In the genomic region with DNA sequence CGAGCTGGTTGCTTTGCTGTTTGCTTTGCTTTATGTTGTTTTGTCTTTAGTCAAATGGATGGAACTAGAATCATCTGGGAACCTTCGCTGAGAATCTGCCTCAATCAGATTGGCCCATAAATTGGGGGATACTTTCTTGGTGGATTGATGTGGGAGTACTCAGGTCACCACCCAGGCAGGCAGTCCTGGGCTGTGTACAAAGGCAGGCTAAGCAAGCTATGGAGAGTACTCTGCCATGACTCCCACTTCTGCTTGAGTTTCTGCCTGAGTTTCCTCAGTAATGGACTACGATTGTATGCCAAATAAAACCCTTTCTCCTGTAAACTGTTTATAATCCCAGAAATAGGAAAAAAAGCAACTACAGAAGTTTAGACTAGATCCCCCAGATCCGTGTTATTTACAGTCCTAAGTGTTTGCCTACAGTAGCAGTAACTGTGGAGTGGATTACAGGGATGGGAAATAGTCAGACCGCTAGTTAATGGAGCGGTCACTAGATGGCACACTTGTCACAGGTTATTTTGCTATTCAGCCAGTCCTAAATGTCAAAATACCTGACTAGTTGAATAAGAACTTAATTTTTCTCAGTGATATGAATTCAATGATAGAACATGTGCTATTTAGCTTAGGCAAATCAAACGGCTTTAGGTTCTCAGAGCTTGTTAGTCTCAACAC, we compare ENCODE assay signal across 8 mouse cellular contexts. TPM values are rescaled to one million over a fixed set of nuclear protein-coding genes. Genes with fewer than 3 reads are reported as not detected.
A peak's percentile ranks its signal among the peaks of the same experiment; 100 is the strongest.
DNase-seq lines count a peak whose midpoint lies in the region; ATAC-seq lines count a peak whose summit lies in the region.

No protein-coding gene starts in this region.

- no peaks in the 10 kb centered on the region for H3K36me3 ChIP-seq in forebrain, embryonic 11.5 days (ENCODE audit: control insufficient read depth, insufficient read depth, low read length)
- H3K36me3 ChIP-seq in forebrain, embryonic 10.5 days (replicated peaks): no peaks in the 10 kb centered on the region
- no peaks in the 10 kb centered on the region for H3K36me3 ChIP-seq in forebrain, embryonic 14.5 days (ENCODE audit: control insufficient read depth, insufficient read depth, low read length)
- H3K36me3 ChIP-seq in limb, embryonic 10.5 days: no peaks in the 10 kb centered on the region

- no peak overlapping the region for H3K4me2 ChIP-seq in forebrain, embryonic 11.5 days (ENCODE audit: low read depth, low read length, severe bottlenecking)
- no peak overlapping the region for H3K4me2 ChIP-seq in forebrain, embryonic 14.5 days (ENCODE audit: low read length)

- no peaks in the 10 kb centered on the region for H3K4me1 ChIP-seq in forebrain, embryonic 11.5 days (replicated peaks; ENCODE audit: control insufficient read depth, insufficient read depth, low read length)
- H3K4me1 ChIP-seq in forebrain, embryonic 10.5 days: peaks cover 10% of the 10 kb centered on the region; the same call in 1 of the 2 replicates
- no peaks in the 10 kb centered on the region for H3K4me1 ChIP-seq in forebrain, embryonic 14.5 days (ENCODE audit: control insufficient read depth, insufficient read depth, low read length)
- no peaks in the 10 kb centered on the region for H3K4me1 ChIP-seq in limb, embryonic 10.5 days

- 41% methylated on average over 7 of the region's 7 CpGs for WGBS in forebrain, embryonic 11.5 days
- 45% methylated on average over 7 of the region's 7 CpGs for WGBS in forebrain, embryonic 10.5 days
- WGBS in forebrain, embryonic 14.5 days: 41% methylated on average over 7 of the region's 7 CpGs
- 41% methylated on average over 7 of the region's 7 CpGs for WGBS in limb, embryonic 10.5 days

- no peak overlapping the region for H3K27ac ChIP-seq in forebrain, embryonic 11.5 days (ENCODE audit: low read depth, low read length)
- H3K27ac ChIP-seq in forebrain, embryonic 10.5 days: no peak overlapping the region
- H3K27ac ChIP-seq in forebrain, embryonic 14.5 days (ENCODE audit: low read depth, low read length): no peak overlapping the region
- no peak overlapping the region for H3K27ac ChIP-seq in limb, embryonic 10.5 days

- H3K9ac ChIP-seq in forebrain, embryonic 11.5 days (ENCODE audit: low read length): no peak overlapping the region
- no peak overlapping the region for H3K9ac ChIP-seq in forebrain, embryonic 14.5 days (ENCODE audit: low read length)

- H3K27me3 ChIP-seq in forebrain, embryonic 11.5 days (ENCODE audit: control insufficient read depth, insufficient read depth, low read length): no peaks in the 10 kb centered on the region
- peaks cover 5% of the 10 kb centered on the region; the same call in 1 of the 2 replicates for H3K27me3 ChIP-seq in forebrain, embryonic 10.5 days (ENCODE audit: poor library complexity, severe bottlenecking)
- no peaks in the 10 kb centered on the region for H3K27me3 ChIP-seq in forebrain, embryonic 14.5 days (replicated peaks; ENCODE audit: control insufficient read depth, insufficient read depth, low read length)
- H3K27me3 ChIP-seq in limb, embryonic 10.5 days (ENCODE audit: low read depth, poor library complexity, severe bottlenecking): peaks cover 5% of the 10 kb centered on the region; the same call in 1 of the 2 replicates

- no peaks in the 10 kb centered on the region for H3K9me3 ChIP-seq in forebrain, embryonic 11.5 days (ENCODE audit: control insufficient read depth, low read length)
- H3K9me3 ChIP-seq in forebrain, embryonic 10.5 days: no peaks in the 10 kb centered on the region
- no peaks in the 10 kb centered on the region for H3K9me3 ChIP-seq in forebrain, embryonic 14.5 days (replicated peaks; ENCODE audit: control insufficient read depth, low read length)
- no peaks in the 10 kb centered on the region for H3K9me3 ChIP-seq in limb, embryonic 10.5 days (replicated peaks)

- DNase-seq in forebrain, embryonic 11.5 days (ENCODE audit: low spot score): no peak
- DNase-seq in forebrain, embryonic 10.5 days (ENCODE audit: extremely low spot score, low spot score): no peak
- peak; percentile 17 for DNase-seq in ovary, postnatal 14 days (ENCODE audit: low spot score)
- DNase-seq in ovary, adult 18-20 months (ENCODE audit: low spot score): no peak
- peak; percentile 74 for DNase-seq in forebrain, embryonic 14.5 days (ENCODE audit: low spot score)
- DNase-seq in limb, embryonic 10.5 days (ENCODE audit: low spot score): peak; percentile 55
- peak; percentile 35 for DNase-seq in skeletal muscle tissue, adult 2 months (ENCODE audit: low read depth, low spot score)
- DNase-seq in spleen, adult 12 weeks (ENCODE audit: low spot score): no peak

- H3K4me3 ChIP-seq in forebrain, embryonic 11.5 days (ENCODE audit: low read depth, low read length): no peak overlapping the region
- H3K4me3 ChIP-seq in forebrain, embryonic 10.5 days: no peak overlapping the region
- H3K4me3 ChIP-seq in forebrain, embryonic 14.5 days (ENCODE audit: low read depth, low read length): no peak overlapping the region
- H3K4me3 ChIP-seq in limb, embryonic 10.5 days: no peak overlapping the region

- ATAC-seq in forebrain, embryonic 11.5 days (replicated peaks; ENCODE audit: low FRiP score): peak; percentile 63; the same call in 1 of the 2 replicates
- peak; percentile 75 for ATAC-seq in forebrain, embryonic 14.5 days

RNA-seq across cellular contexts. Expression of a gene that starts 8.8 kb away (rescaled TPM):
- 86.2 and 108 TPM in 2 replicates for polyA plus RNA-seq in forebrain, embryonic 11.5 days (2014; fragmentation: Nextera tagmentation; extraction: Ambion mirVana)
- polyA plus RNA-seq in forebrain, embryonic 10.5 days (2016; fragmentation: Nextera tagmentation; extraction: Ambion mirVana): 88.0 and 101 TPM in 2 replicates
- 53.6 and 58.4 TPM in 2 replicates for polyA plus RNA-seq in forebrain, embryonic 14.5 days (2014; fragmentation: Nextera tagmentation; extraction: Ambion mirVana)
- polyA plus RNA-seq in limb, embryonic 10.5 days (2016; fragmentation: Nextera tagmentation; extraction: Ambion mirVana): 78.7 and 79.1 TPM in 2 replicates

Comparison
In these comparisons a context has a peak if more than half of its experiments do, and no peak if none do; other contexts are left out.
1. DNase-seq: peak in ovary, postnatal 14 days (single experiment), forebrain, embryonic 14.5 days (single experiment), limb, embryonic 10.5 days (single experiment) and skeletal muscle tissue, adult 2 months (single experiment); none in forebrain, embryonic 11.5 days (single experiment), forebrain, embryonic 10.5 days (single experiment), ovary, adult 18-20 months (single experiment) and spleen, adult 12 weeks (single experiment).